ENCODE assay signal across 30 mouse cellular contexts in genomic region chr9:84249765-84250164, GRCm38 (mm10).
A peak's percentile ranks its signal among the peaks of the same experiment; 100 is the strongest.
DNase-seq lines count a peak whose midpoint lies in the region; ATAC-seq and TF ChIP-seq lines count a peak whose summit lies in the region.
"Had no signal": no experiment of that assay in that cellular context is flagged by ENCODE, and none has a peak within 500 bp of the region (broad histone marks: within the 10 kb centered on the region; RNA-seq: fewer than 3 reads in every experiment).

No protein-coding gene starts in this region.

- no peaks in the 10 kb centered on the region for H3K36me3 ChIP-seq in embryonic facial prominence, embryonic 14.5 days (ENCODE audit: control insufficient read depth, insufficient read depth, low read length)
- no peaks in the 10 kb centered on the region for H3K36me3 ChIP-seq in embryonic facial prominence, embryonic 10.5 days (replicated peaks)
- no peaks in the 10 kb centered on the region for H3K36me3 ChIP-seq in myocyte (ENCODE audit: control insufficient read depth, insufficient read depth)
- H3K36me3 ChIP-seq: embryonic facial prominence, embryonic 12.5 days; forebrain, embryonic 10.5 days; heart, embryonic 12.5 days; heart, embryonic 15.5 days; hindbrain, embryonic 10.5 days; hindbrain, embryonic 13.5 days; intestine, embryonic 15.5 days had no signal

- H3K4me1 ChIP-seq in embryonic facial prominence, embryonic 14.5 days (ENCODE audit: control insufficient read depth, insufficient read depth, low read length), result 0 out of 2 replicates have a peak, but pooled peaks cover 8% of the 10 kb centered on the region
- H3K4me1 ChIP-seq in embryonic facial prominence, embryonic 10.5 days, result no peaks in the 10 kb centered on the region; the same call in 1 of the 2 replicates
- H3K4me1 ChIP-seq: heart, embryonic 12.5 days; heart, embryonic 15.5 days; intestine, embryonic 15.5 days had no signal

- no peaks in the 10 kb centered on the region; the same call in 1 of the 2 replicates for H3K9me3 ChIP-seq in embryonic facial prominence, embryonic 14.5 days (ENCODE audit: control insufficient read depth, low read length)
- H3K9me3 ChIP-seq in embryonic facial prominence, embryonic 10.5 days, result no peaks in the 10 kb centered on the region
- H3K9me3 ChIP-seq: embryonic facial prominence, embryonic 12.5 days; forebrain, embryonic 10.5 days; forebrain, embryonic 13.5 days; heart, embryonic 12.5 days; heart, embryonic 15.5 days; hindbrain, embryonic 10.5 days; hindbrain, embryonic 13.5 days; intestine, embryonic 15.5 days had no signal

- TF ChIP-seq POLR2A in myocyte (IDR thresholded peaks at IDR 0.05; ENCODE audit: insufficient read length, low read depth), result no peak

- H3K4me3 ChIP-seq in embryonic facial prominence, embryonic 14.5 days (ENCODE audit: low read depth, low read length), result no peak overlapping the region
- H3K4me3 ChIP-seq in embryonic facial prominence, embryonic 10.5 days, result no peak overlapping the region
- H3K4me3 ChIP-seq in myocyte, result no peak overlapping the region
- H3K4me3 ChIP-seq: embryonic facial prominence, embryonic 12.5 days; erythroblast, embryonic 14.5 days; forebrain, embryonic 10.5 days; forebrain, embryonic 13.5 days; heart, embryonic 12.5 days; heart, embryonic 15.5 days; hindbrain, embryonic 10.5 days; hindbrain, embryonic 13.5 days; intestine, embryonic 15.5 days had no signal

- 82% methylated on average over 1 of the region's 1 CpGs for WGBS in embryonic facial prominence, embryonic 14.5 days
- 95% methylated on average over 1 of the region's 1 CpGs for WGBS in embryonic facial prominence, embryonic 10.5 days

- peak; percentile 27 for DNase-seq in embryonic facial prominence, embryonic 14.5 days (ENCODE audit: low spot score)
- DNase-seq in embryonic facial prominence, embryonic 10.5 days (ENCODE audit: low spot score), result no peak
- peak; percentile 9 for DNase-seq in lung, postnatal 10 days
- no peak for DNase-seq in lung, postnatal 25 days (ENCODE audit: low spot score)
- peak; percentile 43 for DNase-seq in adipocyte (ENCODE audit: low spot score)
- no peak for DNase-seq in testis, postnatal 14 days (ENCODE audit: low spot score)
- DNase-seq: adrenal gland, adult 2 months; adrenal gland, postnatal 14 days; B cell, adult 2 months; cerebellum, adult 18-20 months; cerebellum, adult 9-10 months; cerebellum, postnatal 14 days; gastrocnemius, postnatal 14 days; heart, adult 11 months; heart, postnatal 10 days; heart, postnatal 36 days had no signal

- H3K4me2 ChIP-seq in embryonic facial prominence, embryonic 14.5 days (ENCODE audit: low read depth, low read length), result no peak overlapping the region
- H3K4me2 ChIP-seq in myocyte (ENCODE audit: low read depth), result peak overlapping the region; percentile 12
- H3K4me2 ChIP-seq: embryonic facial prominence, embryonic 12.5 days; forebrain, embryonic 13.5 days; heart, embryonic 12.5 days; heart, embryonic 15.5 days; hindbrain, embryonic 13.5 days; intestine, embryonic 15.5 days had no signal

- H3K27ac ChIP-seq in embryonic facial prominence, embryonic 14.5 days (replicated peaks; ENCODE audit: low read depth, low read length), result no peak overlapping the region
- H3K27ac ChIP-seq in embryonic facial prominence, embryonic 10.5 days (replicated peaks), result no peak overlapping the region
- H3K27ac ChIP-seq: embryonic facial prominence, embryonic 12.5 days; forebrain, embryonic 10.5 days; forebrain, embryonic 13.5 days; heart, embryonic 15.5 days; hindbrain, embryonic 10.5 days; hindbrain, embryonic 13.5 days; intestine, embryonic 15.5 days had no signal

- no peak overlapping the region for H3ac ChIP-seq in myocyte (ENCODE audit: control insufficient read depth, insufficient read length)

- H3K9ac ChIP-seq in embryonic facial prominence, embryonic 14.5 days (ENCODE audit: low read depth, low read length), result no peak overlapping the region
- H3K9ac ChIP-seq: embryonic facial prominence, embryonic 12.5 days; forebrain, embryonic 13.5 days; heart, embryonic 12.5 days; heart, embryonic 15.5 days; hindbrain, embryonic 13.5 days; intestine, embryonic 15.5 days had no signal

- H3K79me2 ChIP-seq in myocyte (ENCODE audit: control insufficient read depth, insufficient read depth), result no peaks in the 10 kb centered on the region

- ATAC-seq in embryonic facial prominence, embryonic 14.5 days (ENCODE audit: low read depth), result no peak
- ATAC-seq in megakaryocyte-erythroid progenitor cell, adult 5-6 weeks (replicated peaks; ENCODE audit: low FRiP score, low TSS enrichment, poor library complexity, severe bottlenecking), result no peak
- ATAC-seq: CD4-positive, CD25-positive, alpha-beta regulatory T cell, adult 4 months; forebrain, embryonic 13.5 days; forebrain, embryonic 16.5 days; hindbrain, embryonic 16.5 days; intestine, embryonic 15.5 days had no signal

- no peaks in the 10 kb centered on the region for H3K27me3 ChIP-seq in embryonic facial prominence, embryonic 14.5 days (replicated peaks; ENCODE audit: control insufficient read depth, insufficient read depth, low read length)
- H3K27me3 ChIP-seq in embryonic facial prominence, embryonic 10.5 days (replicated peaks; ENCODE audit: low read depth, poor library complexity, severe bottlenecking), result no peaks in the 10 kb centered on the region
- no peaks in the 10 kb centered on the region for H3K27me3 ChIP-seq in myocyte (ENCODE audit: control insufficient read depth, insufficient read depth, insufficient read length)
- H3K27me3 ChIP-seq: embryonic facial prominence, embryonic 12.5 days; forebrain, embryonic 13.5 days; heart, embryonic 12.5 days; heart, embryonic 15.5 days; hindbrain, embryonic 13.5 days; intestine, embryonic 15.5 days had no signal

TF ChIP-seq in myocyte, 11 proteins besides CTCF, POLR2A, EP300 and RAD21:
- TF ChIP-seq POLR2AphosphoS2 (IDR thresholded peaks at IDR 0.05; ENCODE audit: insufficient read length, low read depth) (no peak), MYOD1 (IDR thresholded peaks at IDR 0.05; ENCODE audit: control insufficient read depth in 1 of 3, insufficient read length in 2 of 3, low read depth in 2 of 3) (no peak), SRF (IDR thresholded peaks at IDR 0.05; ENCODE audit: control insufficient read depth, insufficient read length, low read depth) (no peak), E2F4 (IDR thresholded peaks at IDR 0.05; ENCODE audit: insufficient read depth) (no peak)

Comparison
In these comparisons a context has a peak if more than half of its experiments do, and no peak if none do; other contexts are left out.
1. DNase-seq: peak in embryonic facial prominence, embryonic 14.5 days (single experiment), lung, postnatal 10 days (single experiment) and adipocyte (single experiment); none in embryonic facial prominence, embryonic 10.5 days (single experiment), lung, postnatal 25 days (single experiment) and testis, postnatal 14 days (single experiment).